Mouse (Mus musculus) midbrain, embryonic 13.5 days (tissue): Measurements from ENCODE around the gene Ank. TPM values are rescaled to one million over a fixed set of nuclear protein-coding genes. Genes with fewer than 3 reads are reported as not detected.

ENCODE experiments used
- ATAC-seq: fragments of 200-750 bp; cut with Nextera tagmentation; 2 replicates; pipeline ENCODE4 v1.8.0; 2017; ENCODE audit warnings: mild to moderate bottlenecking, moderate TSS enrichment, moderate library complexity
- H3K27ac ChIP-seq: fragments of 300-500 bp; sonication (generic); 2 replicates; pipeline ENCODE4 v1.5.1; 2015; ENCODE audit warnings: inconsistent platforms, mild to moderate bottlenecking, moderate library complexity
- H3K27me3 ChIP-seq: fragments of 300-500 bp; sonication (generic); 2 replicates; pipeline ENCODE4 v1.6.1; 2015; ENCODE audit warnings: mild to moderate bottlenecking, inconsistent platforms
- H3K36me3 ChIP-seq: fragments of 300-500 bp; sonication (generic); 2 replicates; pipeline ENCODE4 v1.6.1; 2015; ENCODE audit warnings: mild to moderate bottlenecking, inconsistent platforms
- H3K4me1 ChIP-seq: fragments of 300-500 bp; sonication (generic); replicated peaks from 2 replicates; pipeline ENCODE4 v1.6.1; 2015; ENCODE audit warnings: inconsistent platforms
- H3K4me2 ChIP-seq: fragments of 300-500 bp; sonication (generic); replicated peaks from 2 replicates; pipeline ENCODE4 v1.6.1; 2015; ENCODE audit warnings: moderate library complexity, mild to moderate bottlenecking, inconsistent platforms
- H3K4me3 ChIP-seq: fragments of 300-500 bp; sonication (generic); replicated peaks from 2 replicates; pipeline ENCODE4 v1.5.1; 2015; ENCODE audit warnings: mild to moderate bottlenecking, inconsistent platforms
- H3K9ac ChIP-seq: fragments of 300-500 bp; sonication (generic); replicated peaks from 2 replicates; pipeline ENCODE4 v1.6.1; 2015; ENCODE audit warnings: mild to moderate bottlenecking, inconsistent platforms
- H3K9me3 ChIP-seq: fragments of 300-500 bp; sonication (generic); 2 replicates; pipeline ENCODE4 v1.6.1; 2016; ENCODE audit warnings: mild to moderate bottlenecking, inconsistent platforms
- WGBS: fragments of 180-500 bp; shearing (Covaris S2); methylation state at CpG from one replicate; pipeline ENCODE4 v1.1.7; 2015; 5-methylcytosine and 5-hydroxymethylcytosine counted together
- polyA plus RNA-seq: library from polyadenylated mRNA; unstranded; fragments of >200 nt; fragmentation: Nextera tagmentation; extraction: Ambion mirVana; gene quantifications from 2 replicates; pipeline ENCODE4 v1.2.1, GENCODE M21; 2015

Ank gene
- polyA plus RNA-seq, 1 experiment from 2014 or later: 11.5 TPM

DNA sequence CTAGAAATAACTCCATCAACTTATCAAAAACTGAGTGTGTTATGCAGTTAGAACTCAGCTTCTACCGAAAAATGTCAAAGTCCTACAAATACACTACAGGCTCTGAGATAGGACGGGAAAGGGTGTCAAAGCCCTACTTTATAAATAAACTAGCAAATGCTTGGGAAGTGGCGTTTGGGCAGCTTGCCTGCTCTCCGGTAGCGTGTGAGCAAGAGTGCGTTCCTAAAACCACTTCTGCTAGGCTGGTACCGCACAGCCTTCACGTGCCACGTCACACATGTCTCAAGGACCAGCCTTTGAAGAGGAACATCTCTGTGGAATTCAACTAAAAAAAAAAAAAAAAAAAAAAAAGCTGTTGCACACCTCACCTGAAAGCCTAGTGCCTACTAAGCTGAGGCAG is 36.7 kb downstream of the Ank start:
- Histone ChIP-seq H3K36me3 (no peaks in the 10 kb centered on the region), H3K9ac (no peak overlapping the region), H3K27me3 (no peaks in the 10 kb centered on the region), H3K4me2 (no peak overlapping the region), H3K4me3 (no peak overlapping the region), H3K9me3 (no peaks in the 10 kb centered on the region), H3K4me1 (peaks cover 13% of the 10 kb centered on the region), H3K27ac (no peak overlapping the region)
- 92% methylated on average over 9 of the region's 9 CpGs for WGBS
- ATAC-seq: no peak

DNA sequence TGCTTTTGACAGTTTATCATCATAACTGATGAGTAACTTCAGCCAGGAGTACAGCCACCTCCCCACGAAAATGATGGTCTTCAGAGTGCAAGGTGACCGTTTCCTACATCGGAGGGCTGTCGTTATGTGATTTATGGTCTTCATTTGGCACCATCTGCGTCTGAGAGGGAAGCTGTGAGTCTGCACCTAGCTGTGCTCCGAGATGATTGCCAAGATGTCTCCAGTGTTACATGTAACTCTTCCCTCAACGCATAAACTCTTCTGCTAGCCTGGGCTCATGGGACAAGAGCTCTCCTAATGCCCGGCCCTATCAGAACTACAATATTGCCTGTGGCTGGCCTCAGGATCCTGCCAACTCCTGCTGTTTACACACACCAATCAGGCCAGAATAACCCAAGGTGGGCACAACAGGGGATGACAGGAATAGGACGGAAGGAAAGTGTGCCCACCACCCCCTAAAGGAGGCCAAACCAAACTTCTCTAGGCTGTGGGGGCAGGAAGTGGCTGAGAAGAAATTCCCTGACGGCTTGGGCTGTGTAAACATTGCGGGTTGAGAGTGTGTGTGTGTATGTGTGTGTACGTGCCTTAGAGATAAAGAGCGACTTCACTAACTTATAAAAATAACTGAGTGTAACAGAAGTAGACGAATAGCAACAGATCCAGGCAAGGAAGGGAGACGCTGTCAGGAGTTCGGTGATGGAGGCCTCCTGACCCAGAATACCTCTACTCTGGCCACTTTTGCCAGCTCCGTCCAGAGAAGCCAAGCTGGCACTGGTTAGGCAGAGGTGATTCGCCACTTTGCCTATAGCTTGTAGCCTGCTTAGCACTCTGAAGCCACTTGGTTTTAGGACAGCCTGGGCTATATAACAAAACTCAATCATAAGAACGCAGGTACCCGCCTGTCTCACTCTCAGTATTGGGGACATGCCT is 37.6 kb downstream of the Ank start:
- H3K4me2 ChIP-seq: no peak overlapping the region
- no peak overlapping the region for H3K9ac ChIP-seq
- 0 out of 2 replicates have a peak, but pooled peaks have one; percentile 5 for ATAC-seq
- WGBS: 89% methylated on average over 20 of the region's 20 CpGs
- no peak overlapping the region for H3K4me3 ChIP-seq
- no peaks in the 10 kb centered on the region for H3K9me3 ChIP-seq
- H3K4me1 ChIP-seq: peaks cover 13% of the 10 kb centered on the region
- H3K27me3 ChIP-seq: no peaks in the 10 kb centered on the region
- no peak overlapping the region for H3K27ac ChIP-seq
- no peaks in the 10 kb centered on the region for H3K36me3 ChIP-seq

- no peak overlapping the region for H3K4me3 ChIP-seq
- 69% methylated on average over 5 of the region's 5 CpGs for WGBS
Measured at GRCm38 (mm10) chr15:27506127-27506886, 39.8 kb downstream of the Ank start.

GRCm38 (mm10) chr15:27506893-27507596 is 40.6 kb downstream of the Ank start:
- Histone ChIP-seq H3K9ac (no peak overlapping the region), H3K4me2 (no peak overlapping the region), H3K9me3 (no peaks in the 10 kb centered on the region), H3K27me3 (no peaks in the 10 kb centered on the region), H3K36me3 (no peaks in the 10 kb centered on the region), H3K4me1 (peaks cover 18% of the 10 kb centered on the region), H3K4me3 (no peak overlapping the region), H3K27ac (no peak overlapping the region)
- no peak for ATAC-seq
- WGBS: 90% methylated on average over 15 of the region's 15 CpGs

More at GRCm38 (mm10) chr15:27506127-27506886, 39.8 kb downstream of the Ank start:
- H3K9ac ChIP-seq: no peak overlapping the region
- no peak overlapping the region for H3K27ac ChIP-seq
- no peaks in the 10 kb centered on the region for H3K27me3 ChIP-seq
- ATAC-seq: 0 out of 2 replicates have a peak, but pooled peaks have one; percentile 38
- no peaks in the 10 kb centered on the region for H3K36me3 ChIP-seq
- no peak overlapping the region for H3K4me2 ChIP-seq
- H3K9me3 ChIP-seq: no peaks in the 10 kb centered on the region
- peaks cover 13% of the 10 kb centered on the region for H3K4me1 ChIP-seq

GRCm38 (mm10) chr15:27508169-27508568 is 41.7 kb downstream of the Ank start:
- H3K36me3 ChIP-seq: no peaks in the 10 kb centered on the region
- H3K4me1 ChIP-seq: peaks cover 21% of the 10 kb centered on the region
- no peaks in the 10 kb centered on the region for H3K9me3 ChIP-seq
- H3K4me2 ChIP-seq: no peak overlapping the region
- WGBS: 89% methylated on average over 7 of the region's 7 CpGs
- H3K9ac ChIP-seq: no peak overlapping the region
- H3K27me3 ChIP-seq: no peaks in the 10 kb centered on the region
- ATAC-seq: no peak
- H3K4me3 ChIP-seq: no peak overlapping the region
- H3K27ac ChIP-seq: no peak overlapping the region

GRCm38 (mm10) chr15:27508982-27509381 is 42.5 kb downstream of the Ank start:
- no peak overlapping the region for H3K4me2 ChIP-seq
- WGBS: 97% methylated on average over 17 of the region's 17 CpGs
- no peak for ATAC-seq
- peaks cover 26% of the 10 kb centered on the region for H3K4me1 ChIP-seq
- H3K9ac ChIP-seq: no peak overlapping the region
- H3K27ac ChIP-seq: no peak overlapping the region
- no peaks in the 10 kb centered on the region for H3K36me3 ChIP-seq
- H3K9me3 ChIP-seq: no peaks in the 10 kb centered on the region
- no peak overlapping the region for H3K4me3 ChIP-seq
- H3K27me3 ChIP-seq: no peaks in the 10 kb centered on the region

GRCm38 (mm10) chr15:27516927-27517326 is 50.5 kb downstream of the Ank start:
- no peak overlapping the region for H3K27ac ChIP-seq

DNA sequence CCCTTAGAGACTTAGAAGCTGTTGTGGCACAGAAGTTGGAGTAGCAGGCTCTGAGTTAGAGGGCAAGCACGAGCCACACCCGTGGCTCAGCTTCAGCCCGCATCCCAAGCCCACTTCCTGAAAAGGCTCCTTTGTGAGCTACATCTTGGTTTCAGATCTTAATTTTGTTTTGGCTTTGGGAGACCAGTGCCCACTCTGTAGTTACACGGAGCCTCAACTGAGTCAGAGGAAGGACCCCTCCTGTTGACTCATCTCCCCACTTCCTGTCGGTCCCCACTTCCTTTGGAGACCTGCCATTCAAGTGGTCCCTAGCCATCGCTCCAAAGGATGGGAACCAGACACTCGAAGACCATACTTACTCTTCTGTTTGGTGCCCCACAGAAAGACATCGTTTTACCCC is 51.5 kb downstream of the Ank start:
- Histone ChIP-seq H3K27me3 (no peaks in the 10 kb centered on the region), H3K27ac (no peak overlapping the region), H3K4me1 (peaks cover 12% of the 10 kb centered on the region), H3K36me3 (no peaks in the 10 kb centered on the region), H3K4me2 (no peak overlapping the region), H3K9ac (no peak overlapping the region), H3K9me3 (no peaks in the 10 kb centered on the region), H3K4me3 (no peak overlapping the region)
- 86% methylated on average over 8 of the region's 8 CpGs for WGBS
- ATAC-seq: no peak

More at GRCm38 (mm10) chr15:27516927-27517326, 50.5 kb downstream of the Ank start:
- no peak overlapping the region for H3K4me2 ChIP-seq
- H3K9me3 ChIP-seq: no peaks in the 10 kb centered on the region
- ATAC-seq: no peak
- H3K9ac ChIP-seq: no peak overlapping the region
- no peaks in the 10 kb centered on the region for H3K36me3 ChIP-seq
- no peak overlapping the region for H3K4me3 ChIP-seq
- no peaks in the 10 kb centered on the region for H3K27me3 ChIP-seq
- peaks cover 15% of the 10 kb centered on the region for H3K4me1 ChIP-seq
- WGBS: 13% methylated on average over 1 of the region's 1 CpGs

DNA sequence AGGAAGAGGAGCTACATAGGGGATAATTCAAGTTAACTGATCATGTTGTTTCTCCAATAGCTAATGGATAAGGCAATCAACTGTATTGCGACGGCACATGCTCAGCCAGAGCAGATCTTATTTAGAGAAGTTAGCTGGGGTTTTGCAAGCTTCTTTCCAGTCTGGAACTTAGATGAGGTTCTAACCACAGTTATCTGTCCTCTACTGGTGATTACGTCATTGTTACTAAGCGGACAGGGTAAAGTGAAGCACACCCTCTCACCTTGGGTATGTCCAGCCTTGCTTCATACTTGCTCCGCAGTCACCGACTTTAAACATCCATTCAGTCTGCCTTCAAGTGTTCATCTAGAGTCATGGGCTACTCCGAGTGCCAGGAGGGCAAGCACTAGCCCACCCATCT is 53.4 kb downstream of the Ank start:
- WGBS: 97% methylated on average over 7 of the region's 7 CpGs
- ATAC-seq: no peak

GRCm38 (mm10) chr15:27525233-27526005 is 58.9 kb downstream of the Ank start:
- H3K4me3 ChIP-seq: no peak overlapping the region
- no peaks in the 10 kb centered on the region for H3K4me1 ChIP-seq
- no peak overlapping the region for H3K9ac ChIP-seq
- H3K4me2 ChIP-seq: no peak overlapping the region
- H3K27ac ChIP-seq: no peak overlapping the region
- 88% methylated on average over 12 of the region's 12 CpGs for WGBS
- no peak for ATAC-seq
- no peaks in the 10 kb centered on the region for H3K27me3 ChIP-seq
- no peaks in the 10 kb centered on the region for H3K36me3 ChIP-seq
- no peaks in the 10 kb centered on the region for H3K9me3 ChIP-seq

More for the DNA sequence above, 53.4 kb downstream of the Ank start:
- H3K9ac ChIP-seq: no peak overlapping the region
- H3K4me2 ChIP-seq: no peak overlapping the region
- H3K27me3 ChIP-seq: no peaks in the 10 kb centered on the region
- no peak overlapping the region for H3K4me3 ChIP-seq
- no peaks in the 10 kb centered on the region for H3K36me3 ChIP-seq
- H3K27ac ChIP-seq: no peak overlapping the region
- H3K4me1 ChIP-seq: peaks cover 6% of the 10 kb centered on the region
- H3K9me3 ChIP-seq: no peaks in the 10 kb centered on the region

DNA sequence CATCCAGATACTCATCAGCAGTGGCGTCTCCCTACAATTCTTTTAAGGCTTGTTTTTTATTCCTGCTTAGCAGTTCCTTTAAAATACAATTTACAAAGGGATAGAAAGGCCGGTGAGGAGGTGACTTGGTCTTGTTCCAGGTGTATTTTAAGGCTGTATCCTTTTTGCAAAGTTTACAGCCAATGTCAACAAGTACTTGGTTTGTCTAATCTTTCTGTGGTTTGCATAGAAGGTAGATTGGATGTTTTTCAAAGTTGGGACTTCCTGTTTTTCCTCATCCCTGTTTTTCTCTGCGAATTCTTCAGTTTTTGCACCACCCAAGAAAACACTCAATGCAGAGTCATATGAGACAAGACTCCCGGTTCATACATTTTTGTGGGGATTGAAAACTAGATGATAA is 62.4 kb downstream of the Ank start:
- Histone ChIP-seq H3K4me1 (no peaks in the 10 kb centered on the region), H3K36me3 (no peaks in the 10 kb centered on the region), H3K27ac (no peak overlapping the region), H3K4me3 (no peak overlapping the region), H3K9ac (no peak overlapping the region), H3K4me2 (no peak overlapping the region), H3K9me3 (no peaks in the 10 kb centered on the region), H3K27me3 (no peaks in the 10 kb centered on the region)
- WGBS: 90% methylated on average over 4 of the region's 4 CpGs
- ATAC-seq: no peak
